Mouse (Mus musculus) brain, embryonic 14.5 days (tissue): ENCODE measurements around the gene Dync1li2.

ENCODE experiments used
- CTCF ChIP-seq: fragments of 200-500 bp; IDR thresholded peaks from 2 replicates; pipeline ENCODE4 v1.5.1; 2012; ENCODE audit warnings: inconsistent platforms, mild to moderate bottlenecking, moderate library complexity, borderline replicate concordance; ENCODE audit not compliant: insufficient read depth, insufficient read length; ENCODE audit errors: extremely low read depth
- POLR2A ChIP-seq: fragments of 200-500 bp; IDR thresholded peaks from 2 replicates; pipeline ENCODE4 v1.6.1; 2012; ENCODE audit warnings: mild to moderate bottlenecking, inconsistent platforms, borderline replicate concordance; ENCODE audit not compliant: poor library complexity, insufficient read depth, insufficient read length, severe bottlenecking; ENCODE audit errors: extremely low read depth

DNA sequence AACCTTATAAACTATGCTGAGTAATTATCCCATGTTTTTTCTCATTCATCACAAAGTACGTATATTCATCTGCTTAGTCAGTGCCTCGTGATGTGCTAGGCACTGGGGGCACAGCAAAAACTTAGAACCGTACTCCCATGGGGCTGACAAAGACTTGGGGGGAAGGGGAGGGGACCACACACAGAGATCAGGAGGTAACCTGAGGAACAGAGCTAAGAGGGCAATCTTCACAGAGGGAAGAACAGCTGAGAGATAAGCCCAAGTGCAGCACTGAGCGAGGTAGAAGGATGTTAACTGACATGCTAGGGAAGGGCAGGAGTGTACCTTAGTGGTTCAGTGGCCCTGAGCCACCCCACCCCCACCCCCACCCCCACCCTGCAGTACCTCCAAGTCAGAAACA, 56.2 kb downstream of the Dync1li2 start:
- TF ChIP-seq CTCF (no peak), POLR2A (no peak)
